Mouse (Mus musculus): Measurements from ENCODE around the gene BC035947. TPM values are rescaled to one million over a fixed set of nuclear protein-coding genes. Genes with fewer than 3 reads are reported as not detected.

Gene BC035947
- total RNA-seq, 1 experiment: 0.09 TPM

GRCm38 (mm10) chr1:78534428-78535150 is 22.6 kb upstream of the BC035947 start:
- Histone ChIP-seq H3K9ac (ENCODE audit: insufficient read depth, low read depth, low read length, poor library complexity, severe bottlenecking) (no peak overlapping the region), H3K36me3 (ENCODE audit: control insufficient read depth, insufficient read depth, low read length, poor library complexity, severe bottlenecking) (no peaks in the 10 kb centered on the region), H3K9me3 (ENCODE audit: control insufficient read depth, insufficient read depth, low read depth, low read length) (no peaks in the 10 kb centered on the region), H3K4me1 (ENCODE audit: control insufficient read depth in 2 of 2, insufficient read depth in 2 of 2, low read length in 2 of 2, poor library complexity in 1 of 2) (peaks cover 0 to 4% of the 10 kb centered on the region in 2 experiments; a peak in 1 of 4 replicates), H3K27ac (ENCODE audit: insufficient read depth, low read depth, low read length, poor library complexity, severe bottlenecking) (no peak overlapping the region), H3K4me3 (ENCODE audit: insufficient read depth in 1 of 2, low read depth in 1 of 2, low read length in 2 of 2, poor library complexity in 1 of 2, severe bottlenecking in 1 of 2) (no peak overlapping the region)
- DNase-seq (ENCODE audit: low read depth, low spot score): no peak
- TF ChIP-seq ZC3H11A (IDR thresholded peaks at IDR 0.05; ENCODE audit: borderline replicate concordance, low read depth, low read length): no peak
- no peak for TF ChIP-seq ZNF384 (IDR thresholded peaks at IDR 0.05; ENCODE audit: low read depth, low read length)
- in situ Hi-C loops (cut with MboI; ENCODE audit: low sequenced_read_pairs in 2 of 2, unreplicated experiment in 2 of 2): no loop called here

GRCm38 (mm10) chr1:78532184-78532800 is 20.3 kb upstream of the BC035947 start:
- H3K36me3 ChIP-seq (ENCODE audit: control insufficient read depth, insufficient read depth, low read length, poor library complexity, severe bottlenecking): no peaks in the 10 kb centered on the region
- no peak overlapping the region for H3K9ac ChIP-seq (ENCODE audit: insufficient read depth, low read depth, low read length, poor library complexity, severe bottlenecking)
- H3K4me1 ChIP-seq (ENCODE audit: control insufficient read depth in 2 of 2, insufficient read depth in 2 of 2, low read length in 2 of 2, poor library complexity in 1 of 2): no peaks in the 10 kb centered on the region
- in situ Hi-C loops (cut with MboI; ENCODE audit: low sequenced_read_pairs in 2 of 2, unreplicated experiment in 2 of 2): no loop called here
- H3K4me3 ChIP-seq (ENCODE audit: insufficient read depth in 1 of 2, low read depth in 1 of 2, low read length in 2 of 2, poor library complexity in 1 of 2, severe bottlenecking in 1 of 2): no peak overlapping the region
- TF ChIP-seq CHD2 (IDR thresholded peaks at IDR 0.05; ENCODE audit: low read depth, low read length): no peak
- TF ChIP-seq ZNF384 (IDR thresholded peaks at IDR 0.05; ENCODE audit: low read depth, low read length): peak; percentile 71
- no peak for DNase-seq (ENCODE audit: low read depth, low spot score)
- H3K27ac ChIP-seq (ENCODE audit: insufficient read depth, low read depth, low read length, poor library complexity, severe bottlenecking): no peak overlapping the region
- no peaks in the 10 kb centered on the region for H3K9me3 ChIP-seq (ENCODE audit: control insufficient read depth, insufficient read depth, low read depth, low read length)

GRCm38 (mm10) chr1:78530500-78531215 is 18.7 kb upstream of the BC035947 start:
- Histone ChIP-seq H3K9ac (ENCODE audit: insufficient read depth, low read depth, low read length, poor library complexity, severe bottlenecking) (no peak overlapping the region), H3K9me3 (ENCODE audit: control insufficient read depth, insufficient read depth, low read depth, low read length) (no peaks in the 10 kb centered on the region), H3K4me1 (ENCODE audit: control insufficient read depth in 2 of 2, insufficient read depth in 2 of 2, low read length in 2 of 2, poor library complexity in 1 of 2) (no peaks in the 10 kb centered on the region), H3K36me3 (ENCODE audit: control insufficient read depth, insufficient read depth, low read length, poor library complexity, severe bottlenecking) (no peaks in the 10 kb centered on the region), H3K27ac (ENCODE audit: insufficient read depth, low read depth, low read length, poor library complexity, severe bottlenecking) (no peak overlapping the region), H3K4me3 (ENCODE audit: insufficient read depth in 1 of 2, low read depth in 1 of 2, low read length in 2 of 2, poor library complexity in 1 of 2, severe bottlenecking in 1 of 2) (no peak overlapping the region)
- in situ Hi-C loops (cut with MboI; ENCODE audit: low sequenced_read_pairs in 2 of 2, unreplicated experiment in 2 of 2): no loop called here
- TF ChIP-seq MAFK (IDR thresholded peaks at IDR 0.05; ENCODE audit: insufficient read depth, low read depth, low read length) (no peak), HCFC1 (IDR thresholded peaks at IDR 0.05; ENCODE audit: borderline replicate concordance, insufficient read depth, low read length) (no peak), ZNF384 (IDR thresholded peaks at IDR 0.05; ENCODE audit: low read depth, low read length) (no peak), ZC3H11A (IDR thresholded peaks at IDR 0.05; ENCODE audit: borderline replicate concordance, low read depth, low read length) (no peak)
- no peak for DNase-seq (ENCODE audit: low read depth, low spot score)

GRCm38 (mm10) chr1:78529011-78529410 is 17.1 kb upstream of the BC035947 start:
- no peaks in the 10 kb centered on the region for H3K9me3 ChIP-seq (ENCODE audit: control insufficient read depth, insufficient read depth, low read depth, low read length)
- in situ Hi-C loops (cut with MboI; ENCODE audit: low sequenced_read_pairs in 2 of 2, unreplicated experiment in 2 of 2): no loop called here
- DNase-seq (ENCODE audit: low read depth, low spot score): no peak
- H3K27ac ChIP-seq (ENCODE audit: insufficient read depth, low read depth, low read length, poor library complexity, severe bottlenecking): no peak overlapping the region
- H3K4me3 ChIP-seq (ENCODE audit: insufficient read depth in 1 of 2, low read depth in 1 of 2, low read length in 2 of 2, poor library complexity in 1 of 2, severe bottlenecking in 1 of 2): no peak overlapping the region
- TF ChIP-seq HCFC1 (IDR thresholded peaks at IDR 0.05; ENCODE audit: borderline replicate concordance, insufficient read depth, low read length) (no peak), CHD2 (IDR thresholded peaks at IDR 0.05; ENCODE audit: low read depth, low read length) (no peak), ZNF384 (IDR thresholded peaks at IDR 0.05; ENCODE audit: low read depth, low read length) (no peak), ZC3H11A (IDR thresholded peaks at IDR 0.05; ENCODE audit: borderline replicate concordance, low read depth, low read length) (no peak)
- no peak overlapping the region for H3K9ac ChIP-seq (ENCODE audit: insufficient read depth, low read depth, low read length, poor library complexity, severe bottlenecking)
- no peaks in the 10 kb centered on the region for H3K36me3 ChIP-seq (ENCODE audit: control insufficient read depth, insufficient read depth, low read length, poor library complexity, severe bottlenecking)
- no peaks in the 10 kb centered on the region for H3K4me1 ChIP-seq (ENCODE audit: control insufficient read depth in 2 of 2, insufficient read depth in 2 of 2, low read length in 2 of 2, poor library complexity in 1 of 2)

Data from ES-E14 (cell line).